Mouse (Mus musculus) cerebellum, postnatal 14 days (tissue): ENCODE measurements around the gene Cd151.
A peak's percentile ranks its signal among the peaks of the same experiment; 100 is the strongest.
"Not testable (repeated sequence)": the region's sequence is repeated elsewhere in the genome, so short reads cannot be mapped to it uniquely, and the experiment has no call there.

ENCODE experiments used
- DNase-seq, 2 experiments: peaks; one replicate each; pipeline ENCODE4 v3.0.0; 2021; ENCODE audit warnings: mixed read lengths in 2 of 2

Cd151 gene

GRCm38 (mm10) chr7:141436523-141436892 lies 30.7 kb upstream of the Cd151 start:
- peak; percentile 22 for DNase-seq

DNA sequence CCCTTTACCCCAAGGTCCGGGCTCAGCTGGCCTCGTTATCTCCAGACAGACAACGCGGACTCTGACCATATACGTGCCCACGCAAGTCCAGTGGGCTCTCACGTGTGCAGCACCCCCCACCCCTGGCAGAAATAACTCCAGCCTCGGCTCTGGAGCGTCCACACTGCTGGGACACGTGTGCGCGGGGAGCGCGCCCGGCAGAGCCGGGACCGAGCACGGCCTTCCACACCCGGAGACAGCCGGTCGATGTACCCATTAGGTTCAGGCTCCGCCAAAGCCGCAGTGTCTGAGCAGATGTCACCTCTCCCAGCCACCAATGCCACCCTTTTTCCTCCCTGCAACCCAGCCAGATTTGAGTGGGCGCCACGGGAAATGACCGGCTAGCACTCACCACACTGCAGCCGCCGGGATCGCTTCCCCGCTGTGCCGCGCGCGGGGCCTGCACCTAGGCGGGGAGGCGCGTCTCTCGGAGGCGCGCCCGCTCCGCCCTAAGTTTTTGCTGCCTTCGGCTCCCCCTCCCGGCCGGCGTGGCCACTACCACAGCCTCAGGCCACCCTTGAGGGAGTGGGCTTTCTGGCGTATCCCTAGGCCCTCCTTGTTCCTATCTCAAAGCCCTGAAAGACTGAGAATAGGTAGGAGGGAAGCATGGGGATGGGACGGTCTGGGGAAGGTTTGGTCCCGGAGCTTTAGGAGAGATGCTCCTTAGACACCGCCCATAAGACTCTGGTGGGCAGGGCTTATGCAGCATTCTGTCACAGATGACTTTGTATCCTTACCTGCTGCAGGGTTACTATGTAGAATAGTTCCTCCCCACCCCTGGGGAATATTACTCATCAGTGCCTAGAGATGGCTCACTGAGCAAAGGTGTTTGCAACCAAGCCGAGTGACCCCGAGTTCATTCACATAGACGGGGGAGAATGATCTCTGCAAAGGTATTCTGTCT lies 29.7 kb upstream of the Cd151 start, which contains the start of gene Slc25a22:
Gene Slc25a22, minus strand, starts transcription at position 715 of the 943 bp plus-strand sequence.
- peak; percentile 92 for DNase-seq

DNA sequence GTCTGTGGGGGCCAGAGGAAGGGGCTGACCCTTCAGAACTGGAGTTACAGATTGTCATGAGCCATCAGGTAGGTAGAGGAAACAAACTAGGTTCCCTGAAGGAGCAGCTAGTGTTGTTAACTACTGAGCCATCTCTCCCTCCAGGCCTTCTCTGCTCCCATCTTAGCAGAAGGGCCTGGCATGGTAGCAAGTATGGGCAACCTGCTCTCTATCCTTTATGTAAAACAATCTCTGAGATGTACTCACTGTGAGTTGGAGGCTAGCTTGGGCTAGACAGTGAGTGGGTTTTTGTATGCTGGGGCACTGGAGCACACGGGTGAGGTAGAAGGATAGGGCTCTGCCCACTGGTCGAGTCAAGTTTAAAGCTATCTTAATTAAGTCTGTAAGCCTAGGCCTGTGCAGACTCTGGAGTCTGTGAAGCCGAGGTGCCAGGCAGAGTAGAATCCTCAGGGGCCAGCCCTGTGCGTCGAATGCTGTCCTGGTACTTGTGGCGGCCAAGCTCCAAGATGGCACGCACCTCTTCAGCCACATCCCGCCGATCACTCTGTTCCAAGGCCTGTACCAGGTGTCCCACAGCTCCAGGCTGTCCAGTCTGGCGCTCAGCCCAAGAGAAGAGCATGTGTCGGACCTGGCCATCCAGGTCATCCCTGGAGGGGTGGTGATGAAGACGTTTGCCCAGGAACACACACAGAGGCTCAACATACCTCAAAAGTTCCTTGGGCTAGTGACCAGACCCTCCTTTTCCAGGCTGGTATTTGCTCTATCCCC lies 28.8 kb upstream of the Cd151 start:
- peak; percentile 85 to 90 for DNase-seq

DNA sequence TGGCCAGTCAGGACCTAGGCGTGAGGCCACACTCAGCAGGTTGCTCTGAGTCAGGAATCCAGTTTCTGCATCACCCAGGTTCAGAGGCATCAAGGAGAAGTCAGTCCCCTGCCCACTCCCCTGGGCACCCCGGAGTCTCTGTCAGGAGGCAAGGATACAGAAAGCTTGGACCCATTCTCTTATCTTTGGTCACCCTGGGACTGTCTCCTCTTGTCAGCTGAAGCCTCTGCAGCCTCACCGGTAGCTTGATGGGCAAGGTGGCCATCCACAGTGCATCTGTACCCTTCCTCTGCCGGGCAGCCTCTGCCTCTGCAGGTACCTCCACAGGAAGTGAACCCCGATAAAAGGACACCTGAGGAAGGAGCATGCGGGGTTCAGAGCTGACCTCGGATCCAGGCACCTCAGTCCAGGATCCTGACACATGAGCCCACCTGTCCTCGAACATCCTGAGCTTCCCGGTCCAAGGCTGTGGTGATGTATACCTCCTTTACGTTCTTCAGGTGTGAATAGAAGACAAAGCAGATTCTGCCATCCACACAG lies 28.0 kb upstream of the Cd151 start:
- peak in 1 of 2 experiments; percentile 34 for DNase-seq

DNA sequence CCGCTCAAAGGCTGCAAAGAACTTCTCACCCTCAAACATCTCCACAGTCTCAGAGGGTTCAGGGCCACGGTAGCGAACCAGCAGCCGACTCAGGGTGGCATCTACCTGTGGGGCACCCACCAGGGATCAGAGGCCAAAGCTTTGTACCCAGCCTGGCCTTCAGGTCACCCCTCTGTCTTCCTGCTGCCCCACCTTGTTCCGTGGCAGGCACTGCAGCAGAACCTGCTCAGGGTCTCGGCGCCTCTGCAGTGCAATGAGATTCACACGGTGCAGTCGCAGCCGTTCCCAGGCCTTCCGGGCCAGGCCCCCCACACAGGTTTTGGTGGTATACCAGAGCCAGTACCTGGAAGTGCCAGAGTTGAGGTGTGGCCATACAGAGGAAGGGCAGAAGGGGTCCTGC lies 27.4 kb upstream of the Cd151 start:
- DNase-seq: peak; percentile 14 to 17

GRCm38 (mm10) chr7:141440613-141441012 lies 26.6 kb upstream of the Cd151 start:
- peak; percentile 73 to 87 for DNase-seq

- peak in 1 of 2 experiments; percentile 15 for DNase-seq
Observed at GRCm38 (mm10) chr7:141441460-141441859, 25.7 kb upstream of the Cd151 start.

GRCm38 (mm10) chr7:141442199-141442598 lies 25.0 kb upstream of the Cd151 start:
- no peak for DNase-seq

- DNase-seq: peak; percentile 27 to 52
Observed at GRCm38 (mm10) chr7:141443081-141443821, 23.9 kb upstream of the Cd151 start.

- DNase-seq: peak; percentile 19 to 25
Observed at GRCm38 (mm10) chr7:141443828-141444237, 23.4 kb upstream of the Cd151 start, which contains the start of gene Pidd1. Gene Pidd1, minus strand, starts transcription at chr7:141444025.

DNA sequence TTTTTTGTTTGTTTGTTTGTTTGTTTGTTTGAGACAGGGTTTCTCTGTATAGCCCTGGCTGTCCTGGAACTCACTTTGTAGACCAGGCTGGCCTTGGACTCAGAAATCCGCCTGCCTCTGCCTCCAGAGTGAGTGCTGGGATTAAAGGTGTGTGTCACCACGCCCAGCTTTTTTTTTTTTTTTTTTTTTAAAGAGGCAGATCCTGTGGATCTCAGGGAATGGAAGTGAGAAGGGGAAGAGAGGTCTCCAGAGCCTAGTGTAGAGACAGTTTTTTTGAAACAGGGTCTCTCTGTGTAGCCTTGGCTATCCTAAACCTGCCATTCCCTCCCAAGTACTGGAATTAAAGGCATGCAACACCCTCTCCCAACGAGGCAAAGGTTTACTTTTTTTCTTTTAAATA lies 20.8 kb upstream of the Cd151 start:
- DNase-seq: not testable (repeated sequence)

DNA sequence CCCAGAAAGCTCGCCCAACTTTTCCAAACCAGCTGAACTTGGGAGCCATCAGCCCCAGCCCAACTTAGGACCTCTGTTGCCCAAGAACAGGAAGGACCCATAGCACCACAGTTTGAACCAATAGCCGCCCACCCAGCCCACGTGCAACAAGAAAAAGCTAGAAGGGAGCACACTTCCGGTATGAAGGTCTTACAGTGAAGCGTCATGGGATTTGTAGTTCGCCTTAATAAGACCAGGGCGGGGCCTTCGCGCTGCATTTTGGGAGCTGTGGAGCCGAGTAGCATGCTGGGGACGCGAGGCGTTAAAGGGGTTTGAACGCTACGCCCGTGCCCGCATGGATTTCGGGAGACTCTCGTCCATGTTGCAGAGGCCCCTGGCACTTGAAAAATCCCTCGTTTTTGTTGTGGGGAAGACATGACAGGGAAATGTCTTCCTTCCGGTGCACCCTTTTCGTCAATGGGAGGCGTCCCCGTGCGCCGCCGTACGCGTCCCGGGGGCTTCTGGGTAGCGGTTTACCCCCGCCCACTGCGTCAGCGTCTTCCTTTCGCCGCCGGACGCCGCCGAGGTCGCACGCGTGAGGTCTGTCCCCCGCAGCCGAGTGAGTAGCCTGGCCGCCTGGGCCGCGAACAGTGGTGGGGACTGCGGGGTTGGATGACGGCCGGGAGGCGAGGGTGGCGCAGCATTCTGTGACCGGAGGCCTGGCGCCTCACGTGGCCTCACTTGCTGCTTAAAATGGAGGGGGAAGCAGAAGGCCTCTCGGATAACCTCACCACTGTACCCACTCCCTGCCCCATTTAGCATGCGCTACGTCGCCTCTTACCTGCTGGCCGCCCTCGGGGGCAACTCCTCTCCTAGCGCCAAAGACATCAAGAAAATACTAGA lies 19.8 kb upstream of the Cd151 start, which contains the start of gene Rplp2:
Gene Rplp2, plus strand, starts transcription at position 261 of the 882 bp plus-strand sequence.
- DNase-seq: peak; percentile 93 to 95

- no peak for DNase-seq
Observed at GRCm38 (mm10) chr7:141451928-141452327, 15.3 kb upstream of the Cd151 start.

GRCm38 (mm10) chr7:141453636-141454035 lies 13.6 kb upstream of the Cd151 start:
- DNase-seq: no peak

DNA sequence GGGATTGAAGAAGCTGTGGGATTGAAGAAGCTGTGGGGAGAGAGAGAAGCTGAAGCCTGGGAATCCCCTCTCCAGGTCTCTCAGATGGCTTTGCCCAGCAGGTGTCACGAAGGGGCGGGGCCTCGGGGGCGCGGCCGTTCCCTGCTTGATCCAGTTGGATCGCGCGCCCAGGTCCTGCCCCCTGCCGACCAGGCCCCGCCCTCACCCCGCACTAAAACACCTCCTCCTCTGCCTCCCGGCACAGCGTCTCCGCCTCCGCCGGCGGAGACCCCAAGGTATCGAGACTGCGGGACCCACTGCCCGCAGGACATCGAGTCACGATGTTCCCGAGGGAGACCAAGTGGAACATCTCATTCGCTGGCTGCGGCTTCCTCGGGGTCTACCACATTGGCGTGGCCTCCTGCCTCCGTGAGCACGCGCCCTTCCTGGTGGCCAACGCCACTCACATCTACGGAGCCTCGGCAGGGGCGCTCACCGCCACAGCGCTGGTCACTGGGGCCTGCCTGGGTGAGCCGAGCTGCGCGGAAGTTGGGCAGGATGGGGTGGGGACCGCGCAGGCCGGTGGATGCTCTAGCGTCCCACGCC lies 12.1 kb upstream of the Cd151 start, which contains the start of gene Pnpla2:
Gene Pnpla2, plus strand, starts transcription at position 232 of the 585 bp plus-strand sequence.
- DNase-seq: peak; percentile 93 to 95

DNA sequence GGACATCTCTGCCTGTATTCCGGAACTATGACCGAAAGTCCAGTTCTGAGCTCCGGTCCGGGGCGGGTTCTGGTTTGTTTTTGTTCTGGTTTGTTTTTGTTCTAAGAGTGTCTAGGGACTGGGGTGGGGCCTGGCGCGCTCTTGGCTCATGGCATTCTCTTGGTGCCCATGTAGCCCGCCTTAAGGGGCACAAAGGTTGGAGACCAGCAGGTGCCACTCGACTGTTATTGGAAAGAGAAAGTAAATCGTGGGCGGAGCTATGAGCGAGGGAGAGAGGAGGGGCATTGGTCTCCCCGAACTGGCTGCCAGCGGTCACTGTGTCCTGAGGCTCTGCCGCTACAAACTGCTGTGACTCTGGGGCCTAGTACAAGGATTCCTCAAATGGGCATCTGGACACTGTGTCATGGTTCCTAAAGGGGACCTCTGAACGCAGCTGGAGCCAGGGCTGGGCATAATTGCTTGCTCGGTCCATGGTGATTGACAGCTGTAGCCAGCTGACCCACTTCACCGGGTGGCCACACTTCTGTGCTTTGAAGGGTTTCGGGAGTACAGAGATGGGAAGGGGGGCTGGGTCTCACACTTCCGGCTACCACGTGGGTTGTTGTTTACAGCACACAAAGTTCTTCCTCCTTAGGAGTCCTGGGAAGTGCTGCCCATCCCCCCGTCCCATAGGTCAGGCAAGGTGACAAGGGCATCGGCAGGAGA lies 11.4 kb upstream of the Cd151 start:
- DNase-seq: peak; percentile 65 to 70

GRCm38 (mm10) chr7:141456739-141457138 lies 10.5 kb upstream of the Cd151 start:
- no peak for DNase-seq

DNA sequence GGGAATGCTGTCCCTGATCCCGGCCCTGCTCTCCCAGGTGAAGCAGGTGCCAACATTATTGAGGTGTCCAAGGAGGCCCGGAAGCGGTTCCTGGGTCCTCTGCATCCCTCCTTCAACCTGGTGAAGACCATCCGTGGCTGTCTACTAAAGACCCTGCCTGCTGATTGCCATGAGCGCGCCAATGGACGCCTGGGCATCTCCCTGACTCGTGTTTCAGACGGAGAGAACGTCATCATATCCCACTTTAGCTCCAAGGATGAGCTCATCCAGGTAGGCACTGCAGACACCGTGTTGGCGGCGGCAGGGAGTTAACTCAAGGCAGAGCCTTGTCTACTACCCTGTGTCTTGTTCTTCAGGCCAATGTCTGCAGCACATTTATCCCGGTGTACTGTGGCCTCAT lies 10.0 kb upstream of the Cd151 start:
- peak in 1 of 2 experiments; percentile 22 for DNase-seq

DNA sequence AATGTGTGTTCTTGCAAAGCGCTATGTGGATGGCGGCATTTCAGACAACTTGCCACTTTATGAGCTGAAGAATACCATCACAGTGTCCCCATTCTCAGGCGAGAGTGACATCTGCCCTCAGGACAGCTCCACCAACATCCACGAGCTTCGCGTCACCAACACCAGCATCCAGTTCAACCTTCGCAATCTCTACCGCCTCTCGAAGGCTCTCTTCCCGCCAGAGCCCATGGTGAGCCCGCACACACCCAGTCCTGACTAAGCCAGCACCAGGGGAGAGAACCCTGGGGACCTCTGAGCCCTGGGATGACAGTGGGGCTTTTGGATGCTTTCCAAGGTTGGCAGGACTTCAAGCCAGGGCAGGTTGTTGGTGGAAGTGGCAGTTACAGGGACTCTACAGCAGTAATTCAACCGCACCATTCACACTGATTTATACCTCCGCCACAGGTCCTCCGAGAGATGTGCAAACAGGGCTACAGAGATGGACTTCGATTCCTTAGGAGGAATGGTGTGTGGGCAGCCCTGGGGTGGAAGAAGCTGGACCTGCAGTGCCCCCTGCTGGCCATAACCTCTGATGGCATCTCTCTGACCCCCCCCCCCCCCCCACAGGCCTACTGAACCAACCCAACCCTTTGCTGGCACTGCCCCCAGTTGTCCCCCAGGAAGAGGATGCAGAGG lies 9.1 kb upstream of the Cd151 start:
- peak; percentile 52 to 77 for DNase-seq
